24 mouse cellular contexts compared by ENCODE assay signal in the genomic region with DNA sequence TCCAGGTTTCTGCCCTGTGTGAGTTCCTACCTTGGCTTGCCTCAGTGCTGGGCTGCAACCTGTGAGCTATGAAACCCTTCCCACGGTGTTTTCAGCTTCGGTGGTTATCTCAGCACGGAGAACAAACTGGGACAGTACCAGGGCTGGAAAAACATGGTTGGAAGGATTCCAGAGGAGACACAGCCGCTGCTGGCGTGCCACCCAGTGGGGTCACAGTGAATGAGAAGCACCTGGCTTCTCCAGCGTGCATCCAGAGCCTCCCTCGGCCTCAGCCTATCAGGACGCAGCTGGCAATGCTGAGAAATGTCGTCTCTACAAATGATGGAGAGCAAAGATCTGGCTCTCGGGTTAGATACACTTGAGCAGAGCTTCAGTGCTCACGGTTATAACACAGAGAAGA. TPM values are rescaled to one million over a fixed set of nuclear protein-coding genes. Genes with fewer than 3 reads are reported as not detected.
DNase-seq lines count a peak whose midpoint lies in the region; ATAC-seq and TF ChIP-seq lines count a peak whose summit lies in the region.
"Had no signal": no experiment of that assay in that cellular context is flagged by ENCODE, and none has a peak within 500 bp of the region (broad histone marks: within the 10 kb centered on the region; RNA-seq: fewer than 3 reads in every experiment).

No protein-coding gene starts in this region.

- no peak overlapping the region for H3K4me3 ChIP-seq in forebrain, postnatal 0 days (ENCODE audit: low read depth, low read length)
- no peak overlapping the region for H3K4me3 ChIP-seq in forebrain, embryonic 11.5 days (ENCODE audit: low read depth, low read length)
- H3K4me3 ChIP-seq in hindbrain, postnatal 0 days (ENCODE audit: low read length): no peak overlapping the region
- H3K4me3 ChIP-seq in hindbrain, embryonic 14.5 days (replicated peaks; ENCODE audit: low read length): no peak overlapping the region
- H3K4me3 ChIP-seq in E14TG2a.4 (replicated peaks; ENCODE audit: low read length): peak overlapping the region; percentile 65
- H3K4me3 ChIP-seq: hindbrain, embryonic 12.5 days; liver, embryonic 13.5 days; lung, embryonic 15.5 days had no signal

- H3K9me3 ChIP-seq in forebrain, postnatal 0 days (ENCODE audit: low read length): 0 out of 2 replicates have a peak, but pooled peaks cover 4% of the 10 kb centered on the region
- H3K9me3 ChIP-seq in forebrain, embryonic 11.5 days (ENCODE audit: control insufficient read depth, low read length): no peaks in the 10 kb centered on the region
- H3K9me3 ChIP-seq in hindbrain, postnatal 0 days (ENCODE audit: low read length): no peaks in the 10 kb centered on the region
- no peaks in the 10 kb centered on the region; the same call in 1 of the 2 replicates for H3K9me3 ChIP-seq in hindbrain, embryonic 14.5 days (ENCODE audit: control insufficient read depth, low read length)
- peaks cover 7% of the 10 kb centered on the region for H3K9me3 ChIP-seq in E14TG2a.4 (ENCODE audit: low read length)
- H3K9me3 ChIP-seq: liver, embryonic 13.5 days; lung, embryonic 15.5 days had no signal

- H3K27me3 ChIP-seq in forebrain, postnatal 0 days (ENCODE audit: insufficient read depth, low read length): no peaks in the 10 kb centered on the region
- no peaks in the 10 kb centered on the region; the same call in 1 of the 2 replicates for H3K27me3 ChIP-seq in forebrain, embryonic 11.5 days (ENCODE audit: control insufficient read depth, insufficient read depth, low read length)
- no peaks in the 10 kb centered on the region for H3K27me3 ChIP-seq in hindbrain, postnatal 0 days (ENCODE audit: insufficient read depth, low read length)
- no peaks in the 10 kb centered on the region for H3K27me3 ChIP-seq in hindbrain, embryonic 14.5 days (ENCODE audit: control insufficient read depth, insufficient read depth, low read length)
- H3K27me3 ChIP-seq in E14TG2a.4 (ENCODE audit: insufficient read depth, low read length): peaks cover 48% of the 10 kb centered on the region
- H3K27me3 ChIP-seq: hindbrain, embryonic 12.5 days; lung, embryonic 15.5 days had no signal

- H3K4me2 ChIP-seq in forebrain, postnatal 0 days (ENCODE audit: low read depth): no peak overlapping the region
- no peak overlapping the region for H3K4me2 ChIP-seq in forebrain, embryonic 11.5 days (ENCODE audit: low read depth, low read length, severe bottlenecking)
- H3K4me2 ChIP-seq in hindbrain, postnatal 0 days (ENCODE audit: low read depth, low read length): no peak overlapping the region
- H3K4me2 ChIP-seq in hindbrain, embryonic 14.5 days (replicated peaks): no peak overlapping the region
- H3K4me2 ChIP-seq: hindbrain, embryonic 12.5 days; liver, embryonic 13.5 days; lung, embryonic 15.5 days had no signal

- DNase-seq in forebrain, postnatal 0 days: peak; percentile 8
- no peak for DNase-seq in forebrain, embryonic 11.5 days (ENCODE audit: low spot score)
- DNase-seq in hindbrain, postnatal 0 days (ENCODE audit: low spot score): peak; percentile 30
- no peak for DNase-seq in hindbrain, embryonic 14.5 days (ENCODE audit: low spot score)
- DNase-seq in brain, adult 2 months (ENCODE audit: low read depth, low spot score): peak; percentile 19
- DNase-seq in layer of hippocampus, adult 9-10 months (ENCODE audit: low spot score): no peak
- no peak for DNase-seq in lung, postnatal 36 days
- DNase-seq: gastrocnemius, postnatal 10 days; kidney, adult 8-10 months; layer of hippocampus, postnatal 36 days; liver, embryonic 13.5 days; midbrain, embryonic 14.5 days; retina, postnatal 1 day; right cerebral cortex, postnatal 4 days; thymus, postnatal 36 days had no signal

- WGBS in forebrain, postnatal 0 days: 67% methylated on average over 11 of the region's 11 CpGs
- WGBS in forebrain, embryonic 11.5 days: 83% methylated on average over 11 of the region's 11 CpGs
- WGBS in hindbrain, postnatal 0 days: 53% methylated on average over 11 of the region's 11 CpGs
- 78% methylated on average over 11 of the region's 11 CpGs for WGBS in hindbrain, embryonic 14.5 days

- no peak overlapping the region for H3K27ac ChIP-seq in forebrain, postnatal 0 days (ENCODE audit: low read depth, low read length)
- no peak overlapping the region for H3K27ac ChIP-seq in forebrain, embryonic 11.5 days (ENCODE audit: low read depth, low read length)
- no peak overlapping the region for H3K27ac ChIP-seq in hindbrain, postnatal 0 days
- no peak overlapping the region for H3K27ac ChIP-seq in hindbrain, embryonic 14.5 days
- H3K27ac ChIP-seq: hindbrain, embryonic 12.5 days; liver, embryonic 13.5 days; lung, embryonic 15.5 days had no signal

- no peaks in the 10 kb centered on the region for H3K36me3 ChIP-seq in forebrain, postnatal 0 days (ENCODE audit: insufficient read depth)
- H3K36me3 ChIP-seq in forebrain, embryonic 11.5 days (ENCODE audit: control insufficient read depth, insufficient read depth, low read length): no peaks in the 10 kb centered on the region
- H3K36me3 ChIP-seq in hindbrain, postnatal 0 days (ENCODE audit: insufficient read depth, low read length): no peaks in the 10 kb centered on the region
- no peaks in the 10 kb centered on the region for H3K36me3 ChIP-seq in hindbrain, embryonic 14.5 days (replicated peaks; ENCODE audit: control insufficient read depth, insufficient read depth)
- no peaks in the 10 kb centered on the region for H3K36me3 ChIP-seq in E14TG2a.4 (ENCODE audit: insufficient read depth, low read length)
- H3K36me3 ChIP-seq: hindbrain, embryonic 12.5 days; liver, embryonic 13.5 days; lung, embryonic 15.5 days had no signal

- no peak overlapping the region for H3K9ac ChIP-seq in forebrain, postnatal 0 days
- H3K9ac ChIP-seq in forebrain, embryonic 11.5 days (ENCODE audit: low read length): no peak overlapping the region
- no peak overlapping the region for H3K9ac ChIP-seq in hindbrain, postnatal 0 days (replicated peaks; ENCODE audit: low read length)
- H3K9ac ChIP-seq in hindbrain, embryonic 14.5 days: no peak overlapping the region
- H3K9ac ChIP-seq: hindbrain, embryonic 12.5 days; liver, embryonic 13.5 days; lung, embryonic 15.5 days had no signal

- TF ChIP-seq CTCF in forebrain, postnatal 0 days (IDR thresholded peaks at IDR 0.05; ENCODE audit: low read depth): no peak
- no peak for TF ChIP-seq CTCF in hindbrain, postnatal 0 days (IDR thresholded peaks at IDR 0.05; ENCODE audit: low read depth)
- no peak for TF ChIP-seq CTCF in E14TG2a.4 (conservative IDR thresholded peaks at IDR 0.05; ENCODE audit: low read length)

- ATAC-seq in forebrain, postnatal 0 days: no peak
- ATAC-seq in forebrain, embryonic 11.5 days (replicated peaks; ENCODE audit: low FRiP score): no peak
- ATAC-seq in hindbrain, postnatal 0 days: no peak
- ATAC-seq in hindbrain, embryonic 14.5 days (ENCODE audit: low FRiP score): no peak
- ATAC-seq: CD4-positive, CD25-positive, alpha-beta regulatory T cell, adult 4 months; forebrain, embryonic 16.5 days had no signal

- H3K4me1 ChIP-seq in forebrain, postnatal 0 days (ENCODE audit: insufficient read depth): no peaks in the 10 kb centered on the region
- peaks cover 4% of the 10 kb centered on the region; the same call in 1 of the 2 replicates for H3K4me1 ChIP-seq in forebrain, embryonic 11.5 days (replicated peaks; ENCODE audit: control insufficient read depth, insufficient read depth, low read length)
- no peaks in the 10 kb centered on the region for H3K4me1 ChIP-seq in hindbrain, postnatal 0 days (ENCODE audit: insufficient read depth, low read length)
- H3K4me1 ChIP-seq in hindbrain, embryonic 14.5 days (replicated peaks; ENCODE audit: control insufficient read depth, insufficient read depth, low read length): no peaks in the 10 kb centered on the region
- peaks cover 28% of the 10 kb centered on the region for H3K4me1 ChIP-seq in E14TG2a.4 (replicated peaks; ENCODE audit: low read depth, low read length)
- H3K4me1 ChIP-seq: hindbrain, embryonic 12.5 days had no signal

RNA-seq across cellular contexts. Expression of gene Il22ra1, which starts 1.6 kb away (rescaled TPM):
- 0.62 TPM in 1 of 2 replicates, not detected in the other for total RNA-seq in forebrain, postnatal 0 days (2014; rRNA removed)
- not detected in 2 replicates for polyA plus RNA-seq in forebrain, postnatal 0 days (2015; fragmentation: Nextera tagmentation; extraction: Ambion mirVana)
- not detected in 2 replicates for polyA plus RNA-seq in forebrain, embryonic 11.5 days (2014; fragmentation: Nextera tagmentation; extraction: Ambion mirVana)
- 0.84 TPM in 1 of 2 replicates, not detected in the other for total RNA-seq in hindbrain, postnatal 0 days (2014; rRNA removed)
- not detected in 2 replicates for polyA plus RNA-seq in hindbrain, postnatal 0 days (2015; fragmentation: Nextera tagmentation; extraction: Ambion mirVana)
- polyA plus RNA-seq in hindbrain, embryonic 14.5 days (2014; fragmentation: Nextera tagmentation; extraction: Ambion mirVana): not detected in 2 replicates
- total RNA-seq: layer of hippocampus, postnatal 36 days; megakaryocyte progenitor cell, adult 5-6 weeks; MEL; neutrophil, adult 5-6 weeks had no signal
- polyA plus RNA-seq: CD4-positive, CD25-positive, alpha-beta regulatory T cell, adult 4 months; forebrain, embryonic 16.5 days; heart, embryonic 14.5 days; hindbrain, embryonic 12.5 days; midbrain, embryonic 14.5 days had no signal

RNA-seq across cellular contexts. Expression of gene Myom3, which starts 33.1 kb away (rescaled TPM):
- total RNA-seq in forebrain, postnatal 0 days (2014; rRNA removed): 1.1 and 1.4 TPM in 2 replicates
- polyA plus RNA-seq in forebrain, postnatal 0 days (2015; fragmentation: Nextera tagmentation; extraction: Ambion mirVana): 1.7 and 2.6 TPM in 2 replicates
- polyA plus RNA-seq in forebrain, embryonic 11.5 days (2014; fragmentation: Nextera tagmentation; extraction: Ambion mirVana): 0.17 TPM in 1 of 2 replicates, not detected in the other
- 0.58 and 2.0 TPM in 2 replicates for total RNA-seq in hindbrain, postnatal 0 days (2014; rRNA removed)
- 1.4 and 1.6 TPM in 2 replicates for polyA plus RNA-seq in hindbrain, postnatal 0 days (2015; fragmentation: Nextera tagmentation; extraction: Ambion mirVana)
- polyA plus RNA-seq in hindbrain, embryonic 14.5 days (2014; fragmentation: Nextera tagmentation; extraction: Ambion mirVana): 0.09 TPM in 1 of 2 replicates, not detected in the other
- total RNA-seq: megakaryocyte progenitor cell, adult 5-6 weeks; MEL had no signal
- polyA plus RNA-seq: CD4-positive, CD25-positive, alpha-beta regulatory T cell, adult 4 months had no signal

RNA-seq across cellular contexts. Expression of gene Ifnlr1, which starts 40.3 kb away (rescaled TPM):
- total RNA-seq in forebrain, postnatal 0 days (2014; rRNA removed): 0.10 and 0.46 TPM in 2 replicates
- 0.08 and 0.09 TPM in 2 replicates for polyA plus RNA-seq in forebrain, postnatal 0 days (2015; fragmentation: Nextera tagmentation; extraction: Ambion mirVana)
- 0.32 and 0.59 TPM in 2 replicates for polyA plus RNA-seq in forebrain, embryonic 11.5 days (2014; fragmentation: Nextera tagmentation; extraction: Ambion mirVana)
- total RNA-seq in hindbrain, postnatal 0 days (2014; rRNA removed): 0.22 and 0.58 TPM in 2 replicates
- polyA plus RNA-seq in hindbrain, postnatal 0 days (2015; fragmentation: Nextera tagmentation; extraction: Ambion mirVana): 0.11 and 0.23 TPM in 2 replicates
- polyA plus RNA-seq in hindbrain, embryonic 14.5 days (2014; fragmentation: Nextera tagmentation; extraction: Ambion mirVana): 0.25 and 0.54 TPM in 2 replicates
- total RNA-seq: MEL had no signal
- polyA plus RNA-seq: CD4-positive, CD25-positive, alpha-beta regulatory T cell, adult 4 months had no signal

Comparison
In these comparisons a context has a peak if more than half of its experiments do, and no peak if none do; other contexts are left out.
1. DNase-seq: peak in forebrain, postnatal 0 days (single experiment), hindbrain, postnatal 0 days (single experiment) and brain, adult 2 months (single experiment); none in forebrain, embryonic 11.5 days (single experiment), hindbrain, embryonic 14.5 days (single experiment), layer of hippocampus, adult 9-10 months (single experiment) and lung, postnatal 36 days (single experiment).